Mouse (Mus musculus) hematopoietic stem cell, adult 5-6 weeks (primary cell): Measurements from ENCODE around the gene Abtb2. TPM values are rescaled to one million over a fixed set of nuclear protein-coding genes. Genes with fewer than 3 reads are reported as not detected.

ENCODE experiments used
- total RNA-seq: library from RNA; stranded (forward); fragments of 172-1452, 232-1000 nt; gene quantifications from 2 replicates; pipeline ENCODE4 v1.2.3, GENCODE M21; 2017

Gene Abtb2
- total RNA-seq, 1 experiment from 2014 or later: 2.5 TPM

Other genes with a start within 250 kb of the Abtb2 start
- gene Elf5, start 154.6 kb upstream of the Abtb2 start, total RNA-seq: not detected in 2 replicates
- 48.7 and 50.4 TPM in 2 replicates for gene Cat, start 81.2 kb upstream of the Abtb2 start, total RNA-seq
- gene Nat10, start 195.0 kb downstream of the Abtb2 start, total RNA-seq: 58.4 and 66.8 TPM in 2 replicates
- gene Caprin1, start 231.3 kb downstream of the Abtb2 start, total RNA-seq: 544 and 546 TPM in 2 replicates